Mouse (Mus musculus): ENCODE measurements around the gene Idh2.
A peak's percentile ranks its signal among the peaks of the same experiment; 100 is the strongest.
"Not testable (repeated sequence)": the region's sequence is repeated elsewhere in the genome, so short reads cannot be mapped to it uniquely, and the experiment has no call there.

The Idh2 gene

GRCm38 (mm10) chr7:80115224-80115590 lies at the start of gene Idh2:
Gene Idh2, minus strand, starts transcription at chr7:80115392.
- peak; percentile 92 for DNase-seq (ENCODE audit: low spot score in 2 of 2)

GRCm38 (mm10) chr7:80160945-80161306 lies 45.7 kb upstream of the Idh2 start:
- peak; percentile 64 to 67 for DNase-seq (ENCODE audit: low spot score in 2 of 2)

- peak in 1 of 2 experiments; percentile 23 for DNase-seq (ENCODE audit: low spot score in 2 of 2)
Observed at GRCm38 (mm10) chr7:80160293-80160944, 45.2 kb upstream of the Idh2 start.

- no peak for DNase-seq (ENCODE audit: low spot score in 2 of 2)
Observed at GRCm38 (mm10) chr7:80158496-80159268, 43.5 kb upstream of the Idh2 start.

GRCm38 (mm10) chr7:80156711-80157227 lies 41.6 kb upstream of the Idh2 start:
- peak; percentile 51 to 65 for DNase-seq (ENCODE audit: low spot score in 2 of 2)

- no peak for DNase-seq (ENCODE audit: low spot score in 2 of 2)
Observed at GRCm38 (mm10) chr7:80154689-80155088, 39.5 kb upstream of the Idh2 start.

GRCm38 (mm10) chr7:80152756-80153155 lies 37.6 kb upstream of the Idh2 start:
- DNase-seq (ENCODE audit: low spot score in 2 of 2) = no peak

- no peak for DNase-seq (ENCODE audit: low spot score in 2 of 2)
Observed at GRCm38 (mm10) chr7:80152152-80152551, 37.0 kb upstream of the Idh2 start.

GRCm38 (mm10) chr7:80149356-80149755 lies 34.2 kb upstream of the Idh2 start:
- peak in 1 of 2 experiments; percentile 67 for DNase-seq (ENCODE audit: low spot score in 2 of 2)

GRCm38 (mm10) chr7:80146077-80146476 lies 30.9 kb upstream of the Idh2 start:
- no peak for DNase-seq (ENCODE audit: low spot score in 2 of 2)

GRCm38 (mm10) chr7:80144695-80145094 lies 29.5 kb upstream of the Idh2 start:
- no peak for DNase-seq (ENCODE audit: low spot score in 2 of 2)

GRCm38 (mm10) chr7:80143331-80144273 lies 28.4 kb upstream of the Idh2 start:
- DNase-seq (ENCODE audit: low spot score in 2 of 2) = peak in 1 of 2 experiments; percentile 26

GRCm38 (mm10) chr7:80140815-80141214 lies 25.6 kb upstream of the Idh2 start:
- DNase-seq (ENCODE audit: low spot score in 2 of 2) = peak; percentile 68 to 76

GRCm38 (mm10) chr7:80138375-80138774 lies 23.2 kb upstream of the Idh2 start:
- no peak for DNase-seq (ENCODE audit: low spot score in 2 of 2)

GRCm38 (mm10) chr7:80135173-80135532 lies 20.0 kb upstream of the Idh2 start:
- DNase-seq (ENCODE audit: low spot score in 2 of 2) = no peak

- DNase-seq (ENCODE audit: low spot score in 2 of 2) = peak; percentile 74 to 75
Observed at GRCm38 (mm10) chr7:80134454-80135172, 19.4 kb upstream of the Idh2 start.

- DNase-seq (ENCODE audit: low spot score in 2 of 2) = peak in 1 of 2 experiments; percentile 68
Observed at GRCm38 (mm10) chr7:80132541-80132940, 17.3 kb upstream of the Idh2 start.

- DNase-seq (ENCODE audit: low spot score in 2 of 2) = not testable (repeated sequence)
Observed at GRCm38 (mm10) chr7:80131315-80131714, 16.1 kb upstream of the Idh2 start.

- DNase-seq (ENCODE audit: low spot score in 2 of 2) = no peak
Observed at GRCm38 (mm10) chr7:80130344-80131055, 15.3 kb upstream of the Idh2 start.

GRCm38 (mm10) chr7:80129278-80129677 lies 14.1 kb upstream of the Idh2 start:
- DNase-seq (ENCODE audit: low spot score in 2 of 2) = no peak

GRCm38 (mm10) chr7:80123672-80124071 lies 8.5 kb upstream of the Idh2 start:
- no peak for DNase-seq (ENCODE audit: low spot score in 2 of 2)
